Mouse (Mus musculus) adrenal gland, postnatal 25 days (tissue): ENCODE results near the gene Usp37. TPM values are rescaled to one million over a fixed set of nuclear protein-coding genes. Genes with fewer than 3 reads are reported as not detected.

Experiments
- microRNA-seq, 2 experiments: library from miRNA; unstranded; fragments of <30 nt; microRNA quantifications; one replicate each; pipeline ENCODE4 v1.2.0; 2021
- total RNA-seq: library from RNA; stranded (reverse); gene quantifications from 2 replicates; pipeline ENCODE4 v1.2.3, GENCODE M21; 2021

Gene Usp37
- total RNA-seq, 1 experiment from 2014 or later = 25.3 TPM

Small RNA genes within 50 kb of the gene (microRNA-seq; reads per million reads assigned to microRNA genes)
- gene Gm25035 (0 reads per million in 2 experiments), gene Mir26b (26,478 to 38,172 reads per million in 2 experiments)

Other genes with a start within 250 kb of the Usp37 start
- 83.1 and 84.7 TPM in 2 replicates for gene Tmbim1, start 238.7 kb downstream of the Usp37 start, total RNA-seq
- 0.67 TPM in 2 replicates for gene Catip, start 182.2 kb downstream of the Usp37 start, total RNA-seq
- gene Slc11a1, start 169.1 kb downstream of the Usp37 start, total RNA-seq = 5.8 and 11.4 TPM in 2 replicates
- gene Ctdsp1, start 152.8 kb downstream of the Usp37 start, total RNA-seq = 168 and 179 TPM in 2 replicates
- 1.6 TPM in 2 replicates for gene Vil1, start 134.9 kb downstream of the Usp37 start, total RNA-seq
- gene Cnot9, start 38.2 kb downstream of the Usp37 start, total RNA-seq = 26.3 and 27.2 TPM in 2 replicates
- 0.24 and 0.82 TPM in 2 replicates for gene Plcd4, start 1.4 kb downstream of the Usp37 start, total RNA-seq
- gene Zfp142, start 44.0 kb upstream of the Usp37 start, total RNA-seq = 15.7 and 17.7 TPM in 2 replicates
- gene Bcs1l, start 44.0 kb upstream of the Usp37 start, total RNA-seq = 30.3 and 30.8 TPM in 2 replicates
- 46.4 and 56.7 TPM in 2 replicates for gene Rnf25, start 57.1 kb upstream of the Usp37 start, total RNA-seq
- gene Stk36, start 57.2 kb upstream of the Usp37 start, total RNA-seq = 3.7 and 4.2 TPM in 2 replicates
- gene Ttll4, start 117.5 kb upstream of the Usp37 start, total RNA-seq = 22.0 and 26.5 TPM in 2 replicates
- gene Cyp27a1, start 169.3 kb upstream of the Usp37 start, total RNA-seq = 15.5 and 16.1 TPM in 2 replicates
- gene Prkag3, start 204.9 kb upstream of the Usp37 start, total RNA-seq = not detected in 2 replicates
- gene Wnt6, start 227.6 kb upstream of the Usp37 start, total RNA-seq = 1.8 and 2.5 TPM in 2 replicates
- gene Wnt10a, start 247.2 kb upstream of the Usp37 start, total RNA-seq = 0.27 TPM in 1 of 2 replicates, not detected in the other